Mouse (Mus musculus) midbrain, embryonic 11.5 days (tissue): ENCODE measurements around the gene Nt5c1b. TPM values are rescaled to one million over a fixed set of nuclear protein-coding genes. Genes with fewer than 3 reads are reported as not detected.

Source experiments
- ATAC-seq: fragments of 200-750 bp; cut with Nextera tagmentation; 2 replicates; pipeline ENCODE4 v1.8.0; 2017; ENCODE audit warnings: moderate TSS enrichment, moderate library complexity; ENCODE audit not compliant: low FRiP score
- DNase-seq: peaks from one replicate; pipeline ENCODE4 v3.0.0; 2015; ENCODE audit warnings: low spot score; ENCODE audit errors: missing footprints
- H3K27ac ChIP-seq: fragments of 300-500 bp; sonication (generic); 2 replicates; pipeline ENCODE4 v1.5.1; 2014; ENCODE audit warnings: low read depth, low read length
- H3K27me3 ChIP-seq: fragments of 300-500 bp; sonication (generic); 2 replicates; pipeline ENCODE4 v1.6.1; 2014; ENCODE audit warnings: mild to moderate bottlenecking, low read length, moderate library complexity, mixed read lengths; ENCODE audit not compliant: control insufficient read depth, insufficient read depth
- H3K36me3 ChIP-seq: fragments of 300-500 bp; sonication (generic); 2 replicates; pipeline ENCODE4 v1.6.1; 2014; ENCODE audit warnings: mild to moderate bottlenecking, low read length, moderate library complexity, mixed read lengths; ENCODE audit not compliant: control insufficient read depth, insufficient read depth
- H3K4me1 ChIP-seq: fragments of 300-500 bp; sonication (generic); 2 replicates; pipeline ENCODE4 v1.6.1; 2014; ENCODE audit warnings: low read length; ENCODE audit not compliant: control insufficient read depth, insufficient read depth
- H3K4me2 ChIP-seq: fragments of 300-500 bp; sonication (generic); 2 replicates; pipeline ENCODE4 v1.6.1; 2014; ENCODE audit warnings: mild to moderate bottlenecking, moderate library complexity
- H3K4me3 ChIP-seq: fragments of 300-500 bp; sonication (generic); 2 replicates; pipeline ENCODE4 v1.5.1; 2014; ENCODE audit warnings: low read depth, low read length
- H3K9ac ChIP-seq: fragments of 300-500 bp; sonication (generic); 2 replicates; pipeline ENCODE4 v1.6.1; 2014; ENCODE audit warnings: low read length
- H3K9me3 ChIP-seq: fragments of 300-500 bp; sonication (generic); 2 replicates; pipeline ENCODE4 v1.6.1; 2016; ENCODE audit warnings: low read length; ENCODE audit not compliant: control insufficient read depth
- WGBS: fragments of 180-500 bp; shearing (Covaris S2); extraction: QIAGEN DNeasy Blood & Tissue Kit; methylation state at CpG from one replicate; pipeline ENCODE4 v1.1.7; 2014; 5-methylcytosine and 5-hydroxymethylcytosine counted together
- polyA plus RNA-seq: library from polyadenylated mRNA; unstranded; fragments of >200 nt; fragmentation: Nextera tagmentation; extraction: Ambion mirVana; gene quantifications from 2 replicates; pipeline ENCODE4 v1.2.1, GENCODE M21; 2014

Gene Nt5c1b
- polyA plus RNA-seq, 1 experiment from 2014 or later = not detected

DNA sequence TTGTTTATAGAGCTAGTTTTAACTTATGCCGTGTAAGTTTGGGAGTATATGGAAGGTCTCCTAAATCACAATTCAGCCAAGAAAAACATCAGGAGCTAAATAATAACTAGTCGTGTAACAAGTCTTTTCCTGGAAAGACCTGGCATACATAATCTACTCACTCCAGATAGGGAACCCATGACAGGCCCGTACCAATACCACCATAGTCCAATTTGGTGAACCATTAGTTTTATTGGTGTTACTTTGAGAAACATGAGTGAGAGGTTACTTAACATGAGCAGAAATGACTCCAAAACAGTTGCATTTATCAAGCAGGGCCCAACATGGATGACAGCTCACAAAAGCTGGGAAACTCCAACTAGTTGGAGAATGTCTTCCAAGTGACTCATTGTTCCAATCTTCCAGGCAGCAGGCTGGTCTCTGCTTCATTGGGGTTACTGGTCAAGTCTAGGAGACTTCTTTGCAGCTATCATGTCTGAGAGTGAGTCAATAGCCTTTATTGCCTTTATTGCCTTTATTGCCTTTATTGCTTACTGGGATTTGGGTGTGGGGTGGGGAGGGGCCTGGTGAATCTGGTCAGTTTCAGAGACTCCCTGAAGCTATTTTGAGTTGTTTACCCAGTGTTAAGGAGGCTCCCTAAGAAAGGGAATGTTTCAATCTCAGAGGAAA lies 40.9 kb downstream of the Nt5c1b start:
- no peak for DNase-seq
- H3K27ac ChIP-seq = no peak overlapping the region
- H3K27me3 ChIP-seq = no peaks in the 10 kb centered on the region
- ATAC-seq = no peak
- H3K9ac ChIP-seq = no peak overlapping the region
- H3K36me3 ChIP-seq = no peaks in the 10 kb centered on the region
- WGBS = 91% methylated on average over 3 of the region's 3 CpGs
- no peak overlapping the region for H3K4me2 ChIP-seq
- no peaks in the 10 kb centered on the region for H3K9me3 ChIP-seq
- no peaks in the 10 kb centered on the region for H3K4me1 ChIP-seq
- H3K4me3 ChIP-seq = no peak overlapping the region

DNA sequence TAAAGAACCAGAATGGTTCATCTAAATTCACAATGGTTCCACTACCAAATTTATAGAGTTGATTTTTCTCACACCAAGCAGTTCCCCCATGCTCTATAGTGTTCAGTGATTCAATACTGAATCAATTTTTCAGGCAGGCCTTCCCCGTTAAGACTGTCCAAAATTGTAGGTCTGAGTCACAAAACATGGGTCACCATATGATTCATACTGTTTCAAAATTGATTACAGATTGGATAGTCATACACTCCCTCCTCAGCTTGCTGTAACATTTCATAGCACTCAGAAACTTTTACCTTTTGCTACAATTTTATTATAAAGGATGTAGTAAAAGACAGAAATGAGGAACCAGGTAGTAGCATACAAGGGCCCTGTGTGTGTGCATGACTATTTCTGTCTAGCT lies 41.7 kb downstream of the Nt5c1b start:
- no peaks in the 10 kb centered on the region for H3K27me3 ChIP-seq
- H3K4me3 ChIP-seq = no peak overlapping the region
- no peak for DNase-seq
- no peaks in the 10 kb centered on the region for H3K36me3 ChIP-seq
- H3K9me3 ChIP-seq = no peaks in the 10 kb centered on the region
- H3K4me1 ChIP-seq = no peaks in the 10 kb centered on the region
- H3K9ac ChIP-seq = no peak overlapping the region
- H3K4me2 ChIP-seq = no peak overlapping the region
- no peak for ATAC-seq
- H3K27ac ChIP-seq = no peak overlapping the region
- 89% methylated on average over 1 of the region's 1 CpGs for WGBS

DNA sequence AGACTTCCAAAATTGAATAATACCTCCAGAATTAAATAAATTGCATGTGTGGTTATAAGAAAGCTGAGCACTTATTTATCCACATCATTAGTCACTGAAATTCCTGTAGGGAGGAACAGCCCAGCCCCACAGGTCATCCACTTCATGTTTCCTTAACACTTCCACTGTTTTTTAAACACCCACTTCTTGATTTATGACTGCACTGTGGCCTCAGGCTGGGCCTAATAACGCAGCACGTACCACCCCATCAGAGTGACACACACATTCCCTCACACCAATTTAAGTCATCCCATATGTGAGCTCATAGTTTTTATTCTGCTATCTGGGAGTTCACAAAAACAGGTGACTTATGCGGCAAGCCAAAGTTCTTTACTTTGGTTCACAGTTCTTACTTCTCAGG lies 52.6 kb downstream of the Nt5c1b start:
- DNase-seq (no peak), ATAC-seq (no peak)
- H3K9me3 ChIP-seq = no peaks in the 10 kb centered on the region
- 82% methylated on average over 3 of the region's 3 CpGs for WGBS
- no peak overlapping the region for H3K27ac ChIP-seq
- H3K4me1 ChIP-seq = no peaks in the 10 kb centered on the region
- H3K4me3 ChIP-seq = no peak overlapping the region
- no peak overlapping the region for H3K9ac ChIP-seq
- no peaks in the 10 kb centered on the region for H3K27me3 ChIP-seq
- H3K4me2 ChIP-seq = no peak overlapping the region
- no peaks in the 10 kb centered on the region for H3K36me3 ChIP-seq

DNA sequence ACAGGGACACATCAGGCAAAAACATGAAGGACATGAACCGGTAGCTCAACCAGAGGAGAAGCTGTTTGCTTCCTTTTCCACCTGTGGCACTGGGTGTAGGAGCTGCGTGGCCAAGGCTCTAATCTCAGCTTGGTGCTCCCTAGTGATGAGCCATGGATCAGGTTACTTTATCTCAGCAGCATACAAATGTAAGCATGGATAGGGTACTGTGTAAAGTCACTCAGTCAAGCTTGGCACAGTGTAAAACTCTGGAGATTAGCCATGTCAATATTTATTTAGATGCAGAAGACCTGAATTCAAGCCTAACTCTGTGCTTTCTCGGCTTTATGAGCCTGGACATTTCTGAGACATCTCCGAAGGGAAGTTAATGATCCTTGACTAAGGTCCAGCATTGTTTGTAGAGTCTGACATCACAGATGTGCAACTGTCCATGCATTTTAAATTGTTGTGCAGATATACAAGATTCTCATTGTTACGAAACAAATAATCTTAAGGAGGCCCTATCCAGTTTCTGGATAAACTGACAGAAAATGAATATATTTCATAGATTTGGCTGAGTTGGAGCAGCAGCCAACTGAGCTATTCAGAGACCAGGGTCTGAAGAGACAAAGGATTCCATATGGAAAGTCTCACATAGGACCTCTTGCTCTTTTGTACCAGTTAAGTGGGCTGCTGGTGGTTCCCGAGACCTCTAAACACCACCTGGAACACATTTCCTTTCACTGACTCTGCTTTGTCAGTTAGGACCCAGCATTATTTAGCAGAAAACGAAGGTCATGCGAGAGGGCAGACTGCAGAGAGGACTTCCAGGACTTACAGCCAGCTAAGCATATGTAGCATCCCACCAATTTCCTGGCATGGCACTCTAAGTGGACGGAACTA lies 56.5 kb downstream of the Nt5c1b start:
- H3K9me3 ChIP-seq = no peaks in the 10 kb centered on the region
- no peak overlapping the region for H3K4me2 ChIP-seq
- no peaks in the 10 kb centered on the region for H3K36me3 ChIP-seq
- no peaks in the 10 kb centered on the region for H3K4me1 ChIP-seq
- H3K27ac ChIP-seq = no peak overlapping the region
- DNase-seq = no peak
- H3K4me3 ChIP-seq = no peak overlapping the region
- H3K9ac ChIP-seq = no peak overlapping the region
- H3K27me3 ChIP-seq = no peaks in the 10 kb centered on the region
- ATAC-seq = no peak
- WGBS = 69% methylated on average over 9 of the region's 9 CpGs

DNA sequence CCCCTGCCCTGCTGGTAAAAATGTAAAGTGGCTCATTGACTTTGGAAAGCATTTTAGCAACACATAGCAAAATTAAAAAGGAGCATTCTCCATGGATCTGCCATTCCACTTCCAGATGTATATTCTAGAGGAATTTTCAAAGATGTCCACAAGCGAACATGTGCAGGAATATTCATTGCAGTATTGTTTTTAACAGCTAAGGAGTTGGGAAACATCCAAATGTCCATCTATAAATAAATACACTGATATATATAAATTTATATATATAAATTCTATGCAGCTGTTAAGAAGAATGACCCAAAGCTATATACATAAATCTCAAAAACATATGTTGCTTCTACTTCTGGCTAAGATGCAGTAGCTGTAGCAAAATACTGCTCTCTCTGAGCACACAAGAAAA lies 61.2 kb downstream of the Nt5c1b start:
- Histone ChIP-seq H3K27ac (no peak overlapping the region), H3K36me3 (no peaks in the 10 kb centered on the region), H3K9me3 (no peaks in the 10 kb centered on the region), H3K4me3 (no peak overlapping the region), H3K9ac (no peak overlapping the region), H3K4me1 (no peaks in the 10 kb centered on the region), H3K27me3 (no peaks in the 10 kb centered on the region), H3K4me2 (no peak overlapping the region)
- 93% methylated on average over 1 of the region's 1 CpGs for WGBS
- ATAC-seq = no peak
- DNase-seq = no peak

DNA sequence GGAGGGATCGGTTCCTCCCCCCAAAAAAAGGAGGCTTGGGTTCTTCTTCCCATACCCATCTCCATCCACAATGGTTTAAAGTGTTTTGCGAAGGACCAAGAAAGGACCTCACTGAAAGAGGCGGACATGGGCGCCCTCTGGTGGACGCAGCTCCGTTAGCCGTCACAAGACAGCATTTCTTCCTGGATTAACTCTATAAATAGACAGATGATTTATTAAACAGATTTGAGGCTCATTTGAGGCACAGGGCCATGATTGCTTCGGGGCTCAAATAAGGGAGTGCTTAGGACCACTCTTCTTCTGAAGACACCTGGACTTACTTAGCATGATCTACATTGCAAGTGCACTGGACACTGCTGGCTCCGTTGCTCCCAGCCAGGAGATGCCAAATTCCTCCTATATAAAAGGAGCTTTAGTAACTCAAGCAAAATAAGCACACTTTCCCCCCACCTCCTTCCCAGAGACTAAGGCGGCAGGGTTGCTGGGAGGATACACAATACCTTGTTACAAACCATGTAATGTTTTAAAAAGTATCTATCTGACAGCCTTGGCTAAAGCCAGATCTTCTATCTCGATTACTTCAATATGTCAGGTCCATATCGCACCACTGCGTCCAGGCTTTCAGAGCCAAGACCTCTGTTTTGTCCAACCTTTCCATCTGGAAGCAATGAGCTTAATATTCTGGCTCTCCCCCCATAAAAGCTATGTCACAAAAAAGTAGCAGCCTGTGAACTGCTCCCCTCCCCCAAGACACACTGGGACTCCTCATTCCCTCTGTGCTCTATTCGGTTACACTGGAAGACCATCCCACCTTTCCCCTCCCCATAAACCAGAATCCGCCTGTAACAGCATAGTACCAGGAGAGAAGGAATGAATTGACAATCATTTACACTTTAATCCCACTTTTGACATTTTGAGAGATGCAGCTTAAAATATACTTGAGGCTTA lies 68.6 kb downstream of the Nt5c1b start:
- no peak overlapping the region for H3K27ac ChIP-seq
- no peak overlapping the region for H3K4me3 ChIP-seq
- no peak overlapping the region for H3K4me2 ChIP-seq
- peak; percentile 99 for DNase-seq
- H3K9ac ChIP-seq = no peak overlapping the region
- peak; percentile 68 for ATAC-seq
- 25% methylated on average over 15 of the region's 15 CpGs for WGBS
- H3K9me3 ChIP-seq = no peaks in the 10 kb centered on the region
- H3K27me3 ChIP-seq = no peaks in the 10 kb centered on the region
- H3K4me1 ChIP-seq = peaks cover 3% of the 10 kb centered on the region; the same call in 1 of the 2 replicates
- H3K36me3 ChIP-seq = no peaks in the 10 kb centered on the region

Other genes starting within 250 kb of the Nt5c1b start
- gene Rdh14, start 20.8 kb downstream of the Nt5c1b start, polyA plus RNA-seq = 30.4 and 31.0 TPM in 2 replicates